Mouse (Mus musculus): ENCODE measurements around the gene Klhl4. TPM values are rescaled to one million over a fixed set of nuclear protein-coding genes. Genes with fewer than 3 reads are reported as not detected.

The Klhl4 gene
- polyA plus RNA-seq (2012; ENCODE audit: insufficient read depth, insufficient read length, missing spikeins), result 1.4 and 2.1 TPM in 2 replicates

- peak within 1 kb of the TSS; percentile 61 for H3K4me3 ChIP-seq (ENCODE audit: insufficient read depth, low read depth, low read length)
- H3K27ac ChIP-seq (replicated peaks; ENCODE audit: low read depth, low read length), result peak within 1 kb of the TSS; percentile 77
- H3K4me1 ChIP-seq (ENCODE audit: control insufficient read depth, insufficient read depth, insufficient read length, low read length), result no peaks in the 10 kb centered on the region
Observed at GRCm38 (mm10) chrX:114473782-114474731, at the start of gene Klhl4. Gene Klhl4 (plus strand): TSS chrX:114474333.

GRCm38 (mm10) chrX:114484153-114484552 lies 10.0 kb downstream of the Klhl4 start:
- no peak overlapping the region for H3K4me3 ChIP-seq (ENCODE audit: insufficient read depth, low read depth, low read length)
- H3K4me1 ChIP-seq (ENCODE audit: control insufficient read depth, insufficient read depth, insufficient read length, low read length), result no peaks in the 10 kb centered on the region
- no peak overlapping the region for H3K27ac ChIP-seq (replicated peaks; ENCODE audit: low read depth, low read length)

- H3K27ac ChIP-seq (replicated peaks; ENCODE audit: low read depth, low read length), result no peak overlapping the region
Observed at GRCm38 (mm10) chrX:114486691-114487090, 12.6 kb downstream of the Klhl4 start.

GRCm38 (mm10) chrX:114558141-114558540 lies 84.0 kb downstream of the Klhl4 start:
- no peak overlapping the region for H3K27ac ChIP-seq (replicated peaks; ENCODE audit: low read depth, low read length)

More at GRCm38 (mm10) chrX:114486691-114487090, 12.6 kb downstream of the Klhl4 start:
- Histone ChIP-seq H3K4me1 (ENCODE audit: control insufficient read depth, insufficient read depth, insufficient read length, low read length) (no peaks in the 10 kb centered on the region), H3K4me3 (ENCODE audit: insufficient read depth, low read depth, low read length) (no peak overlapping the region)

GRCm38 (mm10) chrX:114582311-114582710 lies 108.2 kb downstream of the Klhl4 start:
- no peak overlapping the region for H3K27ac ChIP-seq (replicated peaks; ENCODE audit: low read depth, low read length)
- H3K4me1 ChIP-seq (ENCODE audit: control insufficient read depth, insufficient read depth, insufficient read length, low read length), result no peaks in the 10 kb centered on the region

More at GRCm38 (mm10) chrX:114558141-114558540, 84.0 kb downstream of the Klhl4 start:
- Histone ChIP-seq H3K4me3 (ENCODE audit: insufficient read depth, low read depth, low read length) (no peak overlapping the region), H3K4me1 (ENCODE audit: control insufficient read depth, insufficient read depth, insufficient read length, low read length) (no peaks in the 10 kb centered on the region)

More at GRCm38 (mm10) chrX:114582311-114582710, 108.2 kb downstream of the Klhl4 start:
- H3K4me3 ChIP-seq (ENCODE audit: insufficient read depth, low read depth, low read length), result no peak overlapping the region
